In genomic region chrX:8314905-8315304, GRCm38 (mm10) we compare ENCODE assay signal across 10 mouse cellular contexts. TPM values are rescaled to one million over a fixed set of nuclear protein-coding genes. Genes with fewer than 3 reads are reported as not detected.
A peak's percentile ranks its signal among the peaks of the same experiment; 100 is the strongest.
DNase-seq lines count a peak whose midpoint lies in the region; TF ChIP-seq lines count a peak whose summit lies in the region.
"Not testable (repeated sequence)": the region's sequence is repeated elsewhere in the genome, so short reads cannot be mapped to it uniquely, and the experiment has no call there.
"Had no signal": no experiment of that assay in that cellular context is flagged by ENCODE, and none has a peak within 500 bp of the region (broad histone marks: within the 10 kb centered on the region; RNA-seq: fewer than 3 reads in every experiment).

No protein-coding gene starts in this region.

- peak; percentile 77 for DNase-seq in CD4-positive, CD25-positive, alpha-beta regulatory T cell, adult 2 months (ENCODE audit: low read depth, low spot score)
- peak; percentile 5 for DNase-seq in adrenal gland, adult 8-10 months
- peak; percentile 33 for DNase-seq in embryo, embryonic 10 days (ENCODE audit: low spot score)
- peak; percentile 0 for DNase-seq in heart, adult 8-10 months (ENCODE audit: low spot score)
- peak; percentile 9 to 19 for DNase-seq in layer of hippocampus, adult 2 months (ENCODE audit: low spot score in 2 of 2)
- peak; percentile 36 for DNase-seq in lung, adult 2 months
- peak; percentile 16 for DNase-seq in right cerebral cortex, adult 18-20 months
- peak; percentile 79 for DNase-seq in thymus, postnatal 14 days

- 11% methylated on average over 7 of the region's 7 CpGs for WGBS in lung, adult 2 months

- peak; percentile 67 for TF ChIP-seq CTCF in layer of hippocampus, adult 2 months (conservative IDR thresholded peaks at IDR 0.05)
- TF ChIP-seq CTCF in lung, adult 2 months (IDR thresholded peaks at IDR 0.05; ENCODE audit: insufficient read depth, low read length), result peak; percentile 36

- H3K4me1 ChIP-seq in lung, adult 2 months (ENCODE audit: control insufficient read depth, insufficient read depth, low read length), result not testable (repeated sequence)

- not testable (repeated sequence) for H3K4me3 ChIP-seq in layer of hippocampus, adult 2 months; lung, adult 2 months (replicated peaks; ENCODE audit: extremely low read depth, low read depth, low read length)

- H3K27ac ChIP-seq in layer of hippocampus, adult 2 months, result not testable (repeated sequence)

- TF ChIP-seq POLR2A in lung, adult 2 months (IDR thresholded peaks at IDR 0.05; ENCODE audit: borderline replicate concordance, extremely low read depth, low read depth, low read length), result not testable (repeated sequence)

RNA-seq across cellular contexts. Expression of gene Ssxb10, which starts 12.3 kb away (rescaled TPM):
- not detected for total RNA-seq in adrenal gland, adult 8-10 months (2022)
- total RNA-seq in heart, adult 8-10 months (2022), result not detected
- total RNA-seq in layer of hippocampus, adult 2 months (2021), result not detected
- polyA plus RNA-seq in lung, adult 2 months (2012; rRNA removed), result not detected in 2 replicates
- polyA plus RNA-seq: hindbrain, embryonic 15.5 days; lung, embryonic 16.5 days had no signal

RNA-seq across cellular contexts. Expression of gene Slc38a5, which starts 44.0 kb away (rescaled TPM):
- not detected for total RNA-seq in adrenal gland, adult 8-10 months (2022)
- under 1 TPM in 3 of 4 experiments, not detected in 1; 0.31 to 0.98 (median 0.43) TPM for total RNA-seq in heart, adult 8-10 months (2022)
- 1 to 10 TPM; 5.0 to 7.6 TPM for total RNA-seq in layer of hippocampus, adult 2 months (2021)
- 67.1 and 103 TPM in 2 replicates for polyA plus RNA-seq in lung, adult 2 months (2012; rRNA removed)

RNA-seq across cellular contexts. Expression of gene Ssxb9, which starts 51.9 kb away (rescaled TPM):
- total RNA-seq in adrenal gland, adult 8-10 months (2022), result not detected
- total RNA-seq in heart, adult 8-10 months (2022), result not detected
- total RNA-seq in layer of hippocampus, adult 2 months (2021), result not detected
- polyA plus RNA-seq in lung, adult 2 months (2012; rRNA removed), result not detected in 2 replicates
- polyA plus RNA-seq: hindbrain, embryonic 15.5 days; lung, embryonic 16.5 days had no signal

Comparison
In these comparisons a context has a peak if more than half of its experiments do, and no peak if none do; other contexts are left out.
1. DNase-seq: peak in every context shown above with its lines; median percentile 79 in thymus, postnatal 14 days; 77 in CD4-positive, CD25-positive, alpha-beta regulatory T cell, adult 2 months; 36 in lung, adult 2 months; 33 in embryo, embryonic 10 days; 16 in right cerebral cortex, adult 18-20 months; 14 in layer of hippocampus, adult 2 months; 5 in adrenal gland, adult 8-10 months; 0 in heart, adult 8-10 months.